Mouse (Mus musculus) forebrain, embryonic 12.5 days (tissue): ENCODE measurements around the gene Phc3. TPM values are rescaled to one million over a fixed set of nuclear protein-coding genes. Genes with fewer than 3 reads are reported as not detected.
A peak's percentile ranks its signal among the peaks of the same experiment; 100 is the strongest.

Source experiments
- ATAC-seq: fragments of 200-750 bp; cut with Nextera tagmentation; 2 replicates; pipeline ENCODE4 v1.8.0; 2017; ENCODE audit warnings: moderate TSS enrichment; ENCODE audit not compliant: low FRiP score
- H3K27ac ChIP-seq: fragments of 300-500 bp; sonication (generic); 2 replicates; pipeline ENCODE4 v1.5.1; 2016; ENCODE audit warnings: mild to moderate bottlenecking
- H3K27me3 ChIP-seq: fragments of 300-500 bp; sonication (generic); 2 replicates; pipeline ENCODE4 v1.6.1; 2016; ENCODE audit warnings: mild to moderate bottlenecking
- H3K36me3 ChIP-seq: fragments of 300-500 bp; sonication (generic); replicated peaks from 2 replicates; pipeline ENCODE4 v1.6.1; 2016; ENCODE audit warnings: mild to moderate bottlenecking
- H3K4me1 ChIP-seq: fragments of 300-500 bp; sonication (generic); 2 replicates; pipeline ENCODE4 v1.6.1; 2016
- H3K4me2 ChIP-seq: fragments of 300-500 bp; sonication (generic); 2 replicates; pipeline ENCODE4 v1.6.1; 2016; ENCODE audit warnings: mild to moderate bottlenecking, moderate library complexity
- H3K4me3 ChIP-seq: fragments of 300-500 bp; sonication (generic); replicated peaks from 2 replicates; pipeline ENCODE4 v1.5.1; 2016; ENCODE audit warnings: mild to moderate bottlenecking
- H3K9ac ChIP-seq: fragments of 300-500 bp; sonication (generic); 2 replicates; pipeline ENCODE4 v1.6.1; 2016; ENCODE audit warnings: mild to moderate bottlenecking
- H3K9me3 ChIP-seq: fragments of 300-500 bp; sonication (generic); 2 replicates; pipeline ENCODE4 v1.6.1; 2016
- WGBS: fragments of 180-500 bp; shearing (Covaris S2); methylation state at CpG from one replicate; pipeline ENCODE4 v1.1.7; 2016; 5-methylcytosine and 5-hydroxymethylcytosine counted together
- polyA plus RNA-seq: library from polyadenylated mRNA; unstranded; fragments of >200 nt; fragmentation: Nextera tagmentation; extraction: Ambion mirVana; gene quantifications from 2 replicates; pipeline ENCODE4 v1.2.1, GENCODE M21; 2016

Gene Phc3
- polyA plus RNA-seq, 1 experiment from 2014 or later: 7.5 TPM

DNA sequence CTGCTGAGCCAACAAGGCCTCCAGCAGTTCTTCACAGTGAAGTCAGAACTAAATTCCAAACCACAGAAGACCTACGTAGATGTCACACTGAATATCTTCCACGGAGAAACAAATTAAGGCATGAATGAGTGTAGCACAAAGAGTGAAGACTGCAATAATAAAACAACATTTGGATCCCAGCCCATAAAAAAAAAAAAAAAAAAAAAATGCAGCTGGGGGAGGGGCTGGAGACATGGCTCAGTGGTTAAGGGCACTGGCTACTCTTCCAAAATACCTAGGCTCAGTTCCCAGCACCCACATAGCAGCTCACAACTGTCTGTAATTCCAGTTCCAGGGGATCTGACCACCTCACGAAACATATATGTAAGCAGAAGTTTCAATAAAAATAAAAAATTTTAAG lies 5.0 kb downstream of the Phc3 start:
- Histone ChIP-seq H3K9ac (no peak overlapping the region), H3K9me3 (0 out of 2 replicates have a peak, but pooled peaks cover 2% of the 10 kb centered on the region), H3K36me3 (peaks cover 57% of the 10 kb centered on the region), H3K27me3 (no peaks in the 10 kb centered on the region), H3K4me2 (no peak overlapping the region), H3K27ac (no peak overlapping the region), H3K4me3 (no peak overlapping the region), H3K4me1 (peaks cover 8% of the 10 kb centered on the region)
- no peak for ATAC-seq
- WGBS: 92% methylated on average over 3 of the region's 3 CpGs

- no peak overlapping the region for H3K27ac ChIP-seq
These were observed 6.1 kb downstream of the Phc3 start for GRCm38 (mm10) chr3:30963100-30963499.

DNA sequence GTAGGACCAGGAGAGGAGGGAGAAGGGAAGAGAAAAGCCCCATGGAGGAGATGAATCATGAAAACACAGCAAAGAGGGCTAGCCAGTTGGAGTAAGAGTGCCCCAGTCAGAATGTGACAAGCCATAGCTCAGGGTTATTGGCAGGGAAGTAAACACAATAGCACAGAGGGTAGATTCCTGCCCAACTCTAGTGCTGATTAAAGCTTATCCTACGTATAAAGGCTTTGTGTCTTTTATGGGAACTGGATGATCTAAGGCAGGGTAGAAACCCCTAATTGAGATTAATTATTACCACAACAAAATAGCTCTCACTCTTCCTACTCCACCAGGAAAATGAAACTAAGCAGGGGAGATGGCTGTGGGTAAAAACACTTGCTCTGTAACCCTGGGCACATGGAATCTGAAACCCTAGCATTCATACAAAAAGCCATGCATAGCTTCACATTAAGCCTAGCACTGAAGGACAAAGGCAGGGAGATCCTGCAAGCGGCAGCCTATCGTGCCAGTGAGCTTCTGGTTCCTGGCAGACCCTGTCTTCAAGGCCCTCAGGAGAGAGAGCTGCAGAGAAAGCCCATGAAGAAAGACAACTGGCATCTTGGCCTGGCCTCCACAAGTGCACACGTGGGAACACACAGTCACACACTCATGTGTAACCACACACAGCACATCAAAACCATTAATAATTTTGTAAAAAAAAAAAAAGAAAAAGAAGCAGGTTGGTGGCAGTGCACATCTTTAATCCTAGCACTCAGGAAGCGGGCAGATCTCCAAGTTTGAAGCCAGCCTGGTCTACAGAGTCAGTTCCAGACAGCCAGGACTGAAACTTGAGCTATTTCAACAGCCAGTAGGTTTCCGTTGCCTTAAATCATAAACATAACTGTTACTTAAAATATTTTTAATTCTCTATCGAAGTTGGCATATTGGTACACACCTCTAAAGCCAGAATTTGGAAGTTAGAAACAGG lies 9.1 kb downstream of the Phc3 start:
- Histone ChIP-seq H3K27me3 (no peaks in the 10 kb centered on the region), H3K9me3 (0 out of 2 replicates have a peak, but pooled peaks cover 2% of the 10 kb centered on the region), H3K4me3 (no peak overlapping the region), H3K27ac (0 out of 2 replicates have a peak overlapping the region, but pooled peaks have one; percentile 46), H3K9ac (no peak overlapping the region), H3K4me2 (no peak overlapping the region), H3K4me1 (no peaks in the 10 kb centered on the region), H3K36me3 (peaks cover 85% of the 10 kb centered on the region)
- WGBS: 59% methylated on average over 7 of the region's 7 CpGs
- ATAC-seq: peak; percentile 23; the same call in 1 of the 2 replicates

More at GRCm38 (mm10) chr3:30963100-30963499, 6.1 kb downstream of the Phc3 start:
- 89% methylated on average over 4 of the region's 4 CpGs for WGBS
- Histone ChIP-seq H3K4me2 (no peak overlapping the region), H3K36me3 (peaks cover 68% of the 10 kb centered on the region), H3K9me3 (0 out of 2 replicates have a peak, but pooled peaks cover 2% of the 10 kb centered on the region), H3K27me3 (no peaks in the 10 kb centered on the region), H3K4me1 (peaks cover 4% of the 10 kb centered on the region), H3K9ac (no peak overlapping the region), H3K4me3 (no peak overlapping the region)
- ATAC-seq: no peak

DNA sequence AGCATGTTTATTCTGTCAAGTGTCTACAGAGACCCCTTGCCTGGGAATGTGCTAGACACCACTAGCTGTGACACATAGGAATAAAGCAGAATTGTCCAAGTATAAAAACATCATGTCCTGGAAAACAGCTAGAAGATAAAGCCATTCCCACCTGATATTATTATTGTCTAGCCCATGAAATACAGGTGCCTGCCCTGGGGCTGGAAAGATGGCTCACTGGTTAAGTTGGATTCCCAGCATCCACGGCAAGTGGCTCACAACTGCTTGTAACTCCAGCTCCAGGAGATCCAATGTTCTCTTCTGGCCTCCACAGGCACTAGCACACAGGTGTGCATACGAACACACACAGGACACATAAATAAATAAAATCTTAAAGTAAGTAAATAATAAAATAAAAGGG lies 10.5 kb downstream of the Phc3 start:
- H3K9ac ChIP-seq: no peak overlapping the region
- H3K4me2 ChIP-seq: no peak overlapping the region
- ATAC-seq: no peak
- peaks cover 80% of the 10 kb centered on the region for H3K36me3 ChIP-seq
- no peak overlapping the region for H3K27ac ChIP-seq
- no peaks in the 10 kb centered on the region for H3K4me1 ChIP-seq
- H3K9me3 ChIP-seq: 0 out of 2 replicates have a peak, but pooled peaks cover 2% of the 10 kb centered on the region
- no peaks in the 10 kb centered on the region for H3K27me3 ChIP-seq
- no peak overlapping the region for H3K4me3 ChIP-seq
- WGBS: 88% methylated on average over 2 of the region's 2 CpGs

DNA sequence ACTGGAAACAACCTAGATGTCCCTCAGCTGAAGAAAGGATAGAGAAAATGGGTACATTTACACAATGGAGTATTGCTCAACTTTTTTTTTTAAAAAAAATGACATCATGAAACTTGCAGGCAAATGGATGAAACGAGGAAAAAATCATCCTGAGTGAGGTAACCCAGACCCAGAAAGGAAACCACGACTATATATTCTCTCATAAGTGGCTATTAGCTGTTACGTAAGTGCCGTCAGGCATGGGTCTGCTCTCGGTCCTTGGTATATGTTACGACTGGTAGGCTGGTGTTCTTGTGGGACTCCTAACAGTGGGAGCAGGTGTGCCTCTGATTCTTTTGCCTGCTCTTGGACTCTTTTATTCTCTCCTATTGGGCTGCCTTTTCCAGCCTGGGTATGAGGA lies 12.9 kb downstream of the Phc3 start:
- no peak overlapping the region for H3K4me3 ChIP-seq
- H3K9me3 ChIP-seq: no peaks in the 10 kb centered on the region
- H3K4me2 ChIP-seq: no peak overlapping the region
- no peak overlapping the region for H3K9ac ChIP-seq
- peaks cover 68% of the 10 kb centered on the region for H3K36me3 ChIP-seq
- no peaks in the 10 kb centered on the region for H3K4me1 ChIP-seq
- no peak for ATAC-seq
- no peaks in the 10 kb centered on the region for H3K27me3 ChIP-seq
- no peak overlapping the region for H3K27ac ChIP-seq
- 93% methylated on average over 6 of the region's 6 CpGs for WGBS

DNA sequence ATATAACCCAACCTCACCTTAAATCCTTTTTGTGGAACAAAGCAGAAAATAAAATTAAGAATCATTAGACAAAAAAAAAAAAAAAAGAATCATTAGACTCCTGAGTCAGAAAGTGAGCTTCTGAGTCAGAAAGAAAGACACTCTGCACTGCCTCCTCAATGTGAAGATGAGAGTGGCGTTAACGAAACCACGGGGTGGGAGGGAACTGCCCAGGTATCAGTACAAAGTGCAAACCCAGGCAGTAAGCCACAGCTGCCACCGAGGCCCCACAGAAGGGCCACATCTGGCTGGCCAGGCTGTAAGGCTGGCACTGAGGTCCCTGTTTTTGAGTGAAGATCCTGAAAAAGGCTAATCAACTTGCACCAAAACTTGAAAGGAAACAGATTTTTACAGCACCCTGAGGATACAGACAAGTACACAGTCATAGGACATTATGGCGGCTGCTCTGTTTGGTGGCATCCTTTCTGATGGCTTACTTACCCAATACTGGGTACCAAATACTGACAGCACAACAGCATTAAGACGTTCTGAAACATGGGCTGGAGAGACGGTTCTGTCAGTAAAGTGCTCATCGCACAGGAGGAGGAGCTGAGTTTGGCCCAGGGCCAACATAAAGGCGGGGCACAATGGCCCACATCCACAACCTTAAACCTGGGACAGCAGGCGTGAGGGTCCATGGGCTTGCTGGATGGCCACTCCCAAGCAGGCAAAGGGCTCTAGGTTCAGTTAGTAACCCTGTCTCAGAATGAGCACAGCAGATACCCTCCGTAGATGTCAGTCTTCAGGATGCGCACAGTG lies 16.7 kb downstream of the Phc3 start:
- no peak for ATAC-seq
- no peaks in the 10 kb centered on the region for H3K27me3 ChIP-seq
- no peak overlapping the region for H3K27ac ChIP-seq
- no peak overlapping the region for H3K9ac ChIP-seq
- no peak overlapping the region for H3K4me3 ChIP-seq
- peaks cover 50% of the 10 kb centered on the region for H3K36me3 ChIP-seq
- H3K4me2 ChIP-seq: no peak overlapping the region
- H3K4me1 ChIP-seq: no peaks in the 10 kb centered on the region
- 92% methylated on average over 12 of the region's 12 CpGs for WGBS
- no peaks in the 10 kb centered on the region for H3K9me3 ChIP-seq

GRCm38 (mm10) chr3:30951652-30952051 lies 17.6 kb downstream of the Phc3 start:
- ATAC-seq: no peak
- H3K4me2 ChIP-seq: no peak overlapping the region
- H3K9ac ChIP-seq: no peak overlapping the region
- no peaks in the 10 kb centered on the region for H3K27me3 ChIP-seq
- peaks cover 49% of the 10 kb centered on the region for H3K36me3 ChIP-seq
- no peak overlapping the region for H3K4me3 ChIP-seq
- WGBS: 90% methylated on average over 3 of the region's 3 CpGs
- no peak overlapping the region for H3K27ac ChIP-seq
- H3K4me1 ChIP-seq: no peaks in the 10 kb centered on the region
- no peaks in the 10 kb centered on the region for H3K9me3 ChIP-seq

- ATAC-seq: no peak
- H3K36me3 ChIP-seq: peaks cover 27% of the 10 kb centered on the region
These were observed 34.8 kb downstream of the Phc3 start for GRCm38 (mm10) chr3:30934384-30934783.

DNA sequence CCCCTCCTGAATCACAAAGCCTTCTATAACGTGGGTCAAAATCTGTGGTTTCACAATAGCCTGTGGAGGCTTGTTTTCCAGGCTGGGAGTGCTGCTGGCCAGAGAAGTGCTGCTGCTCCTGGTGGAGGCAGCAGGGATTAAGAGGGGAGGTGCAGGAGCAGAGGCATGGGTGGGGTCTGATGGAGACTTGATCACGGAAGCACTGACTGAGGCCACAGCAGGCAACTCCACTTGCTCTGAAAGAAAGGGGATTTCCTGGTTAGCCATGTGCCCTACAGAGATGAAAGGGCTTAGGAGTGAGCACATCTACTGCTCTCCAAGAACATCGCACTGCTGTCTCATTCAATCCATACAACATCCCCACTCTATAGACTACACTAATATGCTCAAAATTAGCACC lies 39.4 kb downstream of the Phc3 start:
- ATAC-seq: no peak
- Histone ChIP-seq H3K4me1 (no peaks in the 10 kb centered on the region), H3K27me3 (no peaks in the 10 kb centered on the region), H3K9ac (no peak overlapping the region), H3K4me2 (no peak overlapping the region), H3K9me3 (no peaks in the 10 kb centered on the region), H3K36me3 (peaks cover 38% of the 10 kb centered on the region), H3K4me3 (no peak overlapping the region), H3K27ac (no peak overlapping the region)
- WGBS: 32% methylated on average over 3 of the region's 3 CpGs

More at GRCm38 (mm10) chr3:30934384-30934783, 34.8 kb downstream of the Phc3 start:
- Histone ChIP-seq H3K4me1 (no peaks in the 10 kb centered on the region), H3K9ac (no peak overlapping the region), H3K4me2 (no peak overlapping the region), H3K27ac (no peak overlapping the region), H3K9me3 (no peaks in the 10 kb centered on the region), H3K27me3 (no peaks in the 10 kb centered on the region), H3K4me3 (no peak overlapping the region)

DNA sequence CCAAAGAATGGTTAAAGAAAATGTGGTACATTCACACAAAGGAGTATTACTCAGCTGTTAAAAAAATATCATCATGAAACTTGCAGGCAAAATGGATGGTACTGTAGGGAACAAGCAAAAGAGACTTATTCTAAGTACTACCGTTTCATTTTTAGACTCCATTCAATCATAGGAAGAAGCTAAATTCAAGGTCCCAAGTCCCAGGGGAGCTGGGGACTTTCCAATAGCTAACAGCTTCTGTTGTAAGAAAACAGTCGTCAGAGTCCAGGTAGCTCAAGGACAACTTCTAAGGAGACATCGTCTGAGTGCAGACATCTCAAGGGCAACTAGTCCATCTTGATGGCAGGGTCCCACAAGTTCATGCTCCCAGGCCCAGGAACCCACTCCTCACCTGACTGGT lies 41.6 kb downstream of the Phc3 start:
- H3K9me3 ChIP-seq: no peaks in the 10 kb centered on the region
- H3K4me3 ChIP-seq: no peak overlapping the region
- H3K4me1 ChIP-seq: no peaks in the 10 kb centered on the region
- no peak overlapping the region for H3K27ac ChIP-seq
- ATAC-seq: no peak
- H3K36me3 ChIP-seq: peaks cover 39% of the 10 kb centered on the region
- no peak overlapping the region for H3K4me2 ChIP-seq
- 97% methylated on average over 3 of the region's 3 CpGs for WGBS
- H3K9ac ChIP-seq: no peak overlapping the region
- no peaks in the 10 kb centered on the region for H3K27me3 ChIP-seq

GRCm38 (mm10) chr3:30917160-30917559 lies 52.1 kb downstream of the Phc3 start:
- Histone ChIP-seq H3K4me1 (no peaks in the 10 kb centered on the region), H3K9me3 (no peaks in the 10 kb centered on the region), H3K9ac (no peak overlapping the region), H3K27me3 (no peaks in the 10 kb centered on the region), H3K27ac (no peak overlapping the region), H3K4me2 (no peak overlapping the region), H3K36me3 (peaks cover 50% of the 10 kb centered on the region), H3K4me3 (no peak overlapping the region)
- WGBS: 92% methylated on average over 4 of the region's 4 CpGs
- ATAC-seq: no peak

DNA sequence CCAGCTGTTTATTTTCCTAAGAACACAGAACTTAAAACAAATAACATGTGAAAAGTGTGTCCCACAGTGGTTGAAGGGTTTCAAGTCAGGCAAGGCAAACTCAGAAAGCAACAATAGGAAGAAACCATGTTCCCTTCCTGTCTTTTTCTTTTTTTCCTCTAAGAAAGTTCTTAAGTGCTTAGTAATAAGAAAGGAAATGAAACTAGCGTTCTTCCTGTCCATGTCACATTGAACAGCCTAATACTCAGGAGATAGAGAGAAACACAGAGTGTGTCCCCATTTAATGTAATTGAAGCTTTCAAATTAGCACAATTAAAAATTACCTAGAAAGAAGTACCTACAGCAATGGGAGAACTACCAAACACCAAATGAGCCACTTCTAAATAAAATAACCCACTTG lies 64.6 kb downstream of the Phc3 start:
- Histone ChIP-seq H3K4me3 (no peak overlapping the region), H3K4me1 (no peaks in the 10 kb centered on the region), H3K36me3 (peaks cover 35% of the 10 kb centered on the region), H3K9me3 (no peaks in the 10 kb centered on the region), H3K27ac (no peak overlapping the region), H3K9ac (no peak overlapping the region), H3K4me2 (no peak overlapping the region), H3K27me3 (no peaks in the 10 kb centered on the region)
- WGBS: 97% methylated on average over 1 of the region's 1 CpGs
- no peak for ATAC-seq
